Mouse (Mus musculus) retina, adult 2 months (tissue): ENCODE measurements around the gene Gm20532.

ENCODE experiments used
- DNase-seq: peaks from one replicate; pipeline ENCODE4 v3.0.0-alpha.2; 2012; ENCODE audit warnings: low read depth, low spot score

Gm20532 gene

DNA sequence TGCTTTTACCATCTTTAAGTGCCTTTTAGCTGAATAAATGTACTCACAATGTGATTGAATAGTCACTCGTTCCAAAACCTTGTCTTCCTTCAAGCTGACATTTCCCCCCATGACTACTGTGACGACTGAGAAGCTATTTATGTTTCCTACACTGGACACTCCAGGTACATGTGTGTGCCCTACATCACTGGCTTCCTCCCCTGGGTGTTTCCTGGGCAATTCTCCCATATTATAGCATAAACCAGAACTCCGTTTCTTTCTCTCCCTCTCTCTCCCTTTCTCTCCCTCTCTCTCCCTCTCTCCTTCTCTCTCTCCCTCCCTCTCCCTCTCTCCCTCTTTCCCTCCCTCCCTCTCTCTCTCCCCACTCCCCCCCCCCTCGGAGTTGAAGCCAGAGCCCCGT lies 12.6 kb upstream of the Gm20532 start:
- DNase-seq: no peak

DNA sequence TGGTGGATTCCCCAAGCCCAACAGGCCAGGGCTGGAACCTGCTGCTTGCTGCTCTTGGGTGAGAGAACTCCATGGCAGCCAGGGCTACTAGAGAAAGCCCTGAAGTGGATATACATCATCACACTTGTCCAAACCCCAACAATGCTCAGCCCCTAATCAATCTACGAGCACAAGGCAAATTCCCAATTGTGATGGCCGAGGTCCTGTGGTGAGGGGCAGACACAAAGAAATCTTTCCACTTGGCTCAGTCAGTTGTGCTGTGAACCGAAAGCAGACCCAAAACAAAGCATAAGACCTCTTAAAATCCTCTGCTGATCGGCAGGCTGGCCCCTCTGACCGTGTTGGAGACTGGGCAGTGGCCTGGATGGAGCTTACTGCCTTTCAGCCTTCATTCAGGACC lies 11.6 kb upstream of the Gm20532 start:
- no peak for DNase-seq

GRCm38 (mm10) chr2:26575378-26575777 lies 11.1 kb upstream of the Gm20532 start:
- no peak for DNase-seq

GRCm38 (mm10) chr2:26575865-26576264 lies 10.6 kb upstream of the Gm20532 start:
- no peak for DNase-seq

DNA sequence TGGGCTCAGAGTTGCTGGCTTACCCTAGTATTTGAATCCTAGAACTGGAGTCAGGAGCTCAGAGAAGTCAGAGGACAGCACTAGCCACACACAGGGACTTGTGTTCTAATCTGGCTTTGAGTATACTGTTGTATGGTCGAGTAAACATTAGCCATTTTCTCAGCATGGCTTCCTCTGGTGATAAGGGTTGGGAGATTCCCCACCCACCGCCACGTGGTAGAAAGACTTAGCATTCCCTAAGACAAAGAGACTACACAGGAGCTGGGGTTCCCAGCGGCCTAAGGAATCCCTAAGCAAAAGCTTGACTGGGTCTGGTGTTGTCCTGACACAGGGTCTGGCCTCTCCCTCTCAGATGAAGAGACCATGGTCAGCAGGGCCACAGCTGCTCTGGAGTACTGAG lies 10.0 kb upstream of the Gm20532 start:
- no peak for DNase-seq

DNA sequence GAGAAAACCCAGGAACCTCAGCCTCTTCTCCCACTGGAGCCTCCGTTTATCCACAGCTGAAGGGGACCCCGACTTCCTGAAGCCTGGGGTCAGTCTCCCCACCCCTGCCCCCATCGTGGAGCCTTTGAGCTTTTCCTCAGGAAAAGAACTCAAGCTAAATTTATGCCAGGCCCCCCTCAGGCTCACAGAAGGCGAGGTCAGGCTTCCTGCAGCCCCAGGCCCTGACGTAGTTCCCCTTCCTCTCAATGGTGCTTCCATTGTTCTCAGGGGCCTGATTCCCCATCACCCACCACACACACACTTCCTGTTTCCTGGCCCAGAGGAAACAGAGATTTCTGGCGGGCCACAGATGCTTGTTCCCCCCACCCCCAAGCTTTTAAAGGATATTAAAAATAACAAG lies 8.1 kb upstream of the Gm20532 start:
- DNase-seq: no peak

DNA sequence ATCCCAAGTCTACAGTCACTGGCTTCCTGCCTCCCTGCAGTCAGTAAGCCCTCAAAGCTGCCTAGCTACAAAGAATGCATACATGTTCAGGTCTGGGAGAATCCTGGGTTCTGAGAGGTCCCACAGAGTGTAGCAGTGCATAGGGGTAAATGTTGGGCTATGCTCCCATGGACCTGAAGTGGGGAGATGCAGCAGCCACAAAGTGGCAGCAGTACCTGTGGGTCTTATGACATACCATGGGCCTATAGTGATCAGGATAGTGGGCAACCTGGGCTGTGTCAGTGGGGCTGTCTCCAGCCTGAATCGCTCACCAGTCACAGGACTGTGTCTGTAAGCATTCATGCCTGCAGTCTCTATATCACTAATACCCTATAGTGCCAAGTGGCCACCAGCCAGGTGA lies 6.7 kb upstream of the Gm20532 start, which contains the start of gene Egfl7:
Egfl7 (plus strand) TSS at position 301 of the 400 bp plus-strand sequence.
- DNase-seq: no peak

GRCm38 (mm10) chr2:26580751-26581150 lies 5.7 kb upstream of the Gm20532 start:
- no peak for DNase-seq

GRCm38 (mm10) chr2:26582203-26582602 lies 4.2 kb upstream of the Gm20532 start:
- no peak for DNase-seq

GRCm38 (mm10) chr2:26582741-26583140 lies 3.7 kb upstream of the Gm20532 start:
- DNase-seq: no peak

GRCm38 (mm10) chr2:26583640-26584039 lies 2.8 kb upstream of the Gm20532 start:
- no peak for DNase-seq

GRCm38 (mm10) chr2:26585713-26586112 lies 726 bp upstream of the Gm20532 start:
- DNase-seq: no peak

- DNase-seq: no peak
These were observed 586 bp downstream of the Gm20532 start for GRCm38 (mm10) chr2:26587044-26587405.

- no peak for DNase-seq
These were observed 2.1 kb downstream of the Gm20532 start for GRCm38 (mm10) chr2:26588573-26588972.

- no peak for DNase-seq
These were observed 2.8 kb downstream of the Gm20532 start for GRCm38 (mm10) chr2:26589284-26589683.

DNA sequence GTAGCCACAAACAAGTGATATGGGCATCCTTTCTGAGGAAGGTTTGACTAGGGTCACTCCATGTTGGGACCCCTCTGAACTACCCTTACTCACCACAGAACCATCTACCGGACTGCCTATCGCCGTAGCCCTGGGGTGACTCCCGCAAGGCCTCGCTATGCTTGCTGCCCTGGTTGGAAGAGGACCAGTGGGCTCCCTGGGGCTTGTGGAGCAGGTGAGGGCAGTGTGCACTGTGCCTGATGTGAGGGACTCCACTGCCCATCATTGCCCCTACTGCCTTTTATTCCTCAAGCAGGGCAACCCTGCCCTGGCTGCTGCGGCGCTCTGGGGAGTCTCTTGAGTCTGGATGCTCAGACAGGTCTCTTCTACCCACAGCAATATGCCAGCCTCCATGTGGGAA lies 3.8 kb downstream of the Gm20532 start:
- no peak for DNase-seq

DNA sequence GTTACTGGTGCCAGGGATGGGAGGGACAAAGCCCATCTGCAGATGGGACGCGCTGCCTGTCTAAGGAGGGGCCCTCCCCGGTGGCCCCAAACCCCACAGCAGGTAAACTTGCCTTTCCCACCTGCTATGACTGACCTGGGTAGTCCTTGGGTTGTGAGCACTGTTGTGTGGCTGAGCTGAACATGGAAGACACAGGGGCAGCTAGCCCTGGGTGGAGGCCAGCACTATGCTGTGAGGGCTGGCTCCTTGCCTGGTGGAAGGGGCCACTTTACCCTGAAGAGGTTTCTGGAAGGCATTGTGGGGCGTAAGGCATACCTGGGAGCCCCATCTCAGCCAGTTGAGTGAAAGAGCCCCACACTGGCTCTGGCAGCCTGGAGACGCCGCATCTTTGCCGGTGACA lies 4.5 kb downstream of the Gm20532 start:
- DNase-seq: no peak

DNA sequence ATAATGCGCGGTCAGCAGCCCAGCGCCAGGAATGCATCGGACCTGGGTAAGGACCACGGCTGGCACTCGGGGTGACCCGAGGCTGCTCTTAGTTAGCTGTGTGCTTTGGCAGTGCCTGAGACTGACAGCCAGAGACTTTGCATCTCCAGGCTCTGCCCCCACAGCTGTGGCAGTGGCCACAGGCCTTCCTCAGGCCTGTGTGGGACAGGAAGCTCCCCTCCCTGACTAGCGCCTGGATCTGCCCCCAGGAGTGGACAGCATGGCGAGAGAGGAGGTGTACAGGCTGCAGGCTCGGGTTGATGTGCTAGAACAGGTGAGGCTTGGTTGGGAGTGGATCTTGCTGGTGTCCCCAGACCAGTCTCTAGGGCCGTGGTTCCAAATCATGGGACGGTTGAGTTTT lies 5.0 kb downstream of the Gm20532 start:
- DNase-seq: no peak

DNA sequence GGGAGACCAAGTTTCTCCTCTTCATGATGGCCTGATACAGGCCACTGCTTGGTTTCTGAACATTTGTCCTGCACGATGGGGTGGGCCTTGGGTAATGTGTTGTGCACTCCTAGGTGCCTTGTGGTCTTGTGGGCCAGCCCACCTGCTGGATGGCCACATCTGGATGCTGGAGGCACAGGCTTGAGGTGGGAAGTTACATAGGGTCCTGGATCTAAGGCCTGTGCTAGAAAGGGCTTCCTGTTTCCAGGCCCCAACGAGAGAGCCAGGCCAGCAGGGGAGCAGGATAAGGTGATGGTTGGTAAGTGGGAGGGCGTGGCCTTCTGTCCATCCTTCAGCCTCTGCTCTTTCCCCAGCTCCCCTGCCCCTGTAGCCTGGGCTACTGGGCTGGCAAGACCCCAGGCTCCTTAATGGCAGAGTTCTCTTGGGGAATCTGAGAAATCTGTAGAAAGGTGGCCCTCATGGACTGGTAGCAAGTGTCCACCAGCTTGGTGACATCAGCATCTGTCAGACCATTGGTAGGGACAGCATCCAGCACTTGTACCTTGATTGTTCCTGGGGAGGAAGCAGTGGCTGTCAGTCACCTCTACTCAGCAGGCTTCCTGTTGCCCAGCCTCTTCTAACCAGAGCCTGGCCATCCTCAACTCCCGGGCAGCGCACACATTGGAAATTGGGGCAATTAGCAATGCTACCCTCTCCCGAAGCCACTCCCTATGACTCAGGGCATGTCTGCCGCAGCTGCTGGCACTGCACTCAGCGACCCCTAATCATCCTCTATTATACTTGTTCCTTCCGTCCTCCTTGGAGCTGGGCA lies 7.0 kb downstream of the Gm20532 start:
- no peak for DNase-seq

GRCm38 (mm10) chr2:26594022-26594346 lies 7.5 kb downstream of the Gm20532 start:
- no peak for DNase-seq

DNA sequence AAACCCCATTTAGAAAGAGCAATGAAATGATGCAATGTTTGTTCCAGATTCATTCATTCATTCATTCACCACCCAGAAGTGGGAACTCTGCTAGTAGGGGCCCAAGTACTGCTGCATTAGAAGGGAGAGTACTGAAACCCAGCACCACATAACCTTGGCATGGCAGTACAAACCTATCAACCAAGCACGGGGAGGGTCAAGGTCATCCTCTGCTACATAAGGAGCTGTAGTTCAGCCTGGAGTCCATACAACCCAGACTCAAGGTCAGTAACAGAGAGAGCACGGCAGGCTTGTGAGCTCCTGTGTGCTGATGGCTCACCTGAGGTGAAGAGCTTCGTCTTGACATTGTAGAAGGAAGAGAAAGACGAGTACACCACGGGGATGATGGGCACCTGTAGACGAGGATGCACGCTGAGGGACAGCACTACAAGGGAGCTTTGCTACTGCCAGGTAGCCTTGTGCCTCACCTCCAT lies 8.1 kb downstream of the Gm20532 start:
- DNase-seq: no peak

DNA sequence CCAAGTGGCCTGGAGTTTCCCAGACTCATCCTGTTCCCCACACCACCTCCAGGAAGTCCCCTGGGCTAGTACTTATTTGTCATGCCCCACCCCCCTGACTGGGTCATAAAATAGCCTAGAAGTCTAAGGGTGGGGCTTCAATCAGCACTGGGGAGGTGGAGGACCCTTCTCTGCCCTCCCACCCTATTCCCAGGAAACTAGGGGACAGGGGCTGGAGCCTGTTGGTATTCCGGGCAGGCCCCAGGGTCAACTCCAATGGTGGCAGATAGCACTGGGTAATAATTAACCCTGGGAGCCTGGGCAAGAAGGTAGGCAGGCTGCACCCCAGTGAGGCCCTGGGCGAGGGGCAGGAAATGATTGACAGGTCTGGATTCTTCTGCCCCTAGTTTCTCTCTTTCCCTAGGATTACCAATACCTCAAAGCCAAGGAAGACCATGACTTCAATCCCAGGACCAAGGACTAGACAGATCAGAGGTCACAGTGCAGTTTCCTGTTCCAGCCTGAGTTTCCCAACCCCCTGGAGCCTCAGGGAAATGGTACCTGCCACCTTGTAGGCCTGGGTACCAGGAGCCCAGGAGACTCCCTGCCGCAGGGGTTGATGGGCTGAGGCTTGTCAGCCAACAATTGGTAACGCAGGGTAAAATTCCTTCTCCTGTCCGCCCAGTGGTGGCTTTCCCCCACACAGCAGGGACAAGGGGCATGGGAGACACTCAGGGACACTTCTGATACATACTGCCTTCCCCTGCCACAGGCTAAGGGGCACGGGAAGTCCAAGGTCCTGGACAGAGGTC lies 8.7 kb downstream of the Gm20532 start:
- DNase-seq: no peak
